Mouse (Mus musculus) limb, embryonic 14.5 days (tissue): Measurements from ENCODE around the gene Zfp784. TPM values are rescaled to one million over a fixed set of nuclear protein-coding genes. Genes with fewer than 3 reads are reported as not detected.

Source experiments
- ATAC-seq: fragments of 200-750 bp; cut with Nextera tagmentation; 2 replicates; pipeline ENCODE4 v1.8.0; 2017; ENCODE audit warnings: low read depth, moderate number of reproducible peaks, moderate TSS enrichment; ENCODE audit not compliant: low FRiP score
- DNase-seq: peaks from one replicate; pipeline ENCODE4 v3.0.0-alpha.2; 2015; ENCODE audit warnings: low spot score
- H3K27ac ChIP-seq: fragments of 300-500 bp; sonication (generic); replicated peaks from 2 replicates; pipeline ENCODE4 v1.5.1; 2014; ENCODE audit warnings: low read depth, mild to moderate bottlenecking, low read length, moderate library complexity, mixed read lengths
- H3K27me3 ChIP-seq: fragments of 300-500 bp; sonication (generic); 2 replicates; pipeline ENCODE4 v1.6.1; 2014; ENCODE audit warnings: low read length, mixed read lengths; ENCODE audit not compliant: control insufficient read depth, insufficient read depth
- H3K36me3 ChIP-seq: fragments of 300-500 bp; sonication (generic); 2 replicates; pipeline ENCODE4 v1.6.1; 2014; ENCODE audit warnings: mild to moderate bottlenecking, low read length, moderate library complexity, mixed read lengths; ENCODE audit not compliant: control insufficient read depth, insufficient read depth
- H3K4me1 ChIP-seq: fragments of 300-500 bp; sonication (generic); 2 replicates; pipeline ENCODE4 v1.6.1; 2014; ENCODE audit warnings: antibody characterized with exemption, low read length, mixed read lengths; ENCODE audit not compliant: control insufficient read depth, insufficient read depth
- H3K4me2 ChIP-seq: fragments of 300-500 bp; sonication (generic); replicated peaks from 2 replicates; pipeline ENCODE4 v1.6.1; 2014; ENCODE audit warnings: low read depth, mild to moderate bottlenecking, low read length, moderate library complexity; ENCODE audit not compliant: severe bottlenecking
- H3K4me3 ChIP-seq: fragments of 300-500 bp; sonication (generic); replicated peaks from 2 replicates; pipeline ENCODE4 v1.5.1; 2014; ENCODE audit warnings: low read length
- H3K9ac ChIP-seq: fragments of 300-500 bp; sonication (generic); 2 replicates; pipeline ENCODE4 v1.6.1; 2014; ENCODE audit warnings: mild to moderate bottlenecking, low read depth, low read length, moderate library complexity; ENCODE audit not compliant: severe bottlenecking
- H3K9me3 ChIP-seq: fragments of 300-500 bp; sonication (generic); 2 replicates; pipeline ENCODE4 v1.6.1; 2016; ENCODE audit warnings: low read length; ENCODE audit not compliant: control insufficient read depth
- POLR2A ChIP-seq: fragments of 200-500 bp; IDR thresholded peaks from 2 replicates; pipeline ENCODE4 v1.8.0; 2012; ENCODE audit warnings: inconsistent platforms, mild to moderate bottlenecking, moderate library complexity, borderline replicate concordance; ENCODE audit not compliant: insufficient read depth, insufficient read length; ENCODE audit errors: extremely low read depth
- WGBS: fragments of 180-500 bp; shearing (Covaris S2); extraction: QIAGEN DNeasy Blood & Tissue Kit; methylation state at CpG from one replicate; pipeline ENCODE4 v1.1.7; 2014; 5-methylcytosine and 5-hydroxymethylcytosine counted together
- polyA plus RNA-seq, 2 experiments: library from polyadenylated mRNA; depleted of rRNA in 1 of 2; stranded (reverse) in 1 of 2; unstranded in 1 of 2; fragments of >200 nt; fragmentation: Nextera tagmentation in 1 of 2; extraction: Ambion mirVana in 1 of 2; gene quantifications; 2 replicates each; pipeline versions ENCODE4 v1.2.1 to v1.2.3; 2012 to 2014

Gene Zfp784
- polyA plus RNA-seq, 2 experiments, result 5.6 to 6.8 TPM

DNA sequence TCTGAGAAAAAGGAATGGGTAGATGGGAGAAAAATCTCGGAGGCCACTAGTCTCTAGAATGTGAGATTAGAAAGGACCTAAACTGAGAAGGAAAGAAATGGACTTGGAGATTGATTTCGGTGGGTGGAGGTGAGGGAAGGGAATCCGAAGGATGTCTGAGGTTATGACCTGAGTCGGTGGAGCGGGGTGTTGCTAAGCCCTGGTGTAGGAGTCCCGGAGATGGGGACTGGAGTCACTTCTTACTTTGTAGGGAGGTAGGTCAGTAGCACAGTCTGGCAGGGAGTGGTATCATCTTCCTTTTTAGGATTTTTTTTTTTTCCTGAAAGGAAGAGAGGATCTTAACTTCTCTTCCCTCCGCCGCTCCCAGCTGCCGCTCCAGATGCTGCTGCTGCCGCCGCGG, 14.2 kb upstream of the Zfp784 start:
- H3K9me3 ChIP-seq, result no peaks in the 10 kb centered on the region
- H3K4me1 ChIP-seq, result peaks cover 37% of the 10 kb centered on the region
- H3K4me3 ChIP-seq, result peak overlapping the region; percentile 81
- no peaks in the 10 kb centered on the region for H3K36me3 ChIP-seq
- H3K27me3 ChIP-seq, result peaks cover 55% of the 10 kb centered on the region
- ATAC-seq, result no peak
- peak overlapping the region; percentile 92 for H3K9ac ChIP-seq
- H3K4me2 ChIP-seq, result peak overlapping the region; percentile 94
- no peak for DNase-seq
- WGBS, result 2% methylated on average over 12 of the region's 12 CpGs
- no peak for TF ChIP-seq POLR2A
- no peak overlapping the region for H3K27ac ChIP-seq

- TF ChIP-seq POLR2A, result 0 out of 2 replicates have a peak, but pooled peaks have one; percentile 34
- Histone ChIP-seq H3K36me3 (no peaks in the 10 kb centered on the region), H3K9me3 (no peaks in the 10 kb centered on the region), H3K4me2 (peak within 1 kb of the TSS; percentile 94), H3K27me3 (peaks cover 48% of the 10 kb centered on the region), H3K9ac (peak within 1 kb of the TSS; percentile 92), H3K4me1 (peaks cover 34% of the 10 kb centered on the region), H3K4me3 (peak within 1 kb of the TSS; percentile 81), H3K27ac (peak within 1 kb of the TSS; percentile 53)
- 2% methylated on average over 63 of the region's 65 CpGs for WGBS
- peak; percentile 84 for ATAC-seq
- DNase-seq, result peak; percentile 57
These were observed 13.2 kb upstream of the Zfp784 start, which contains the start of gene Zfp580 for GRCm38 (mm10) chr7:5051193-5052192. Gene Zfp580, plus strand, starts transcription at chr7:5051538.

DNA sequence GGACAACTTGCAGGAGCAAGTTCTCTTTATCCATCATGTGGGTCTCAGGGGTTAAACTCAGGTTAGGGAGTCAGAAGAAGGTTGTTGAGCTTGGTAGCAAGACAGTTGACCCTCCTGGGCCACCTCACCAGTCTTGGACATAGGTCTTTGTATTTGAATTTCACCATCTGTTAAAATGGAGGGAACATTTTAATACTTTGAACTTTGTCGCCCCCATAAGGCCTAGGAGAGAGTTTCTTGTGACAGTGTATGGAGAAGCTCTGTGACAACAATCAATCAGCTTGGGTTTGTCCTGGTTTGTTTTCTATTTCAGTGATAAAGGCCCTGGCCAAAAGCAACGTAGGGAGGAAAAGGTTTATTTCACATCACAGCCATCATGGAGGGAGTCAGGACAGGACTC, 9.1 kb upstream of the Zfp784 start:
- H3K4me1 ChIP-seq, result peaks cover 11% of the 10 kb centered on the region
- H3K36me3 ChIP-seq, result no peaks in the 10 kb centered on the region
- no peak overlapping the region for H3K9ac ChIP-seq
- DNase-seq, result peak; percentile 34
- H3K9me3 ChIP-seq, result no peaks in the 10 kb centered on the region
- H3K4me3 ChIP-seq, result no peak overlapping the region
- H3K27me3 ChIP-seq, result peaks cover 7% of the 10 kb centered on the region; the same call in 1 of the 2 replicates
- no peak for TF ChIP-seq POLR2A
- ATAC-seq, result no peak
- H3K4me2 ChIP-seq, result no peak overlapping the region
- 22% methylated on average over 2 of the region's 2 CpGs for WGBS
- no peak overlapping the region for H3K27ac ChIP-seq

- no peak overlapping the region for H3K4me3 ChIP-seq
- no peak overlapping the region for H3K27ac ChIP-seq
- TF ChIP-seq POLR2A, result no peak
- no peak overlapping the region for H3K4me2 ChIP-seq
- DNase-seq, result no peak
- no peaks in the 10 kb centered on the region for H3K36me3 ChIP-seq
- H3K4me1 ChIP-seq, result peaks cover 7% of the 10 kb centered on the region
- 71% methylated on average over 2 of the region's 2 CpGs for WGBS
- ATAC-seq, result no peak
- H3K9me3 ChIP-seq, result no peaks in the 10 kb centered on the region
- no peaks in the 10 kb centered on the region for H3K27me3 ChIP-seq
- no peak overlapping the region for H3K9ac ChIP-seq
These were observed 7.9 kb upstream of the Zfp784 start for GRCm38 (mm10) chr7:5046112-5046511.

GRCm38 (mm10) chr7:5044981-5045380, 6.7 kb upstream of the Zfp784 start:
- no peaks in the 10 kb centered on the region; the same call in 1 of the 2 replicates for H3K36me3 ChIP-seq
- WGBS, result 82% methylated on average over 2 of the region's 2 CpGs
- ATAC-seq (no peak), DNase-seq (no peak)
- no peak overlapping the region for H3K4me2 ChIP-seq
- no peak overlapping the region for H3K27ac ChIP-seq
- H3K4me1 ChIP-seq, result no peaks in the 10 kb centered on the region
- H3K4me3 ChIP-seq, result no peak overlapping the region
- H3K27me3 ChIP-seq, result no peaks in the 10 kb centered on the region
- no peaks in the 10 kb centered on the region for H3K9me3 ChIP-seq
- no peak overlapping the region for H3K9ac ChIP-seq
- no peak for TF ChIP-seq POLR2A
